Mouse (Mus musculus) neural tube, embryonic 14.5 days (tissue): ENCODE measurements around the gene Dnajb13. TPM values are rescaled to one million over a fixed set of nuclear protein-coding genes. Genes with fewer than 3 reads are reported as not detected.
"Not testable (repeated sequence)": the region's sequence is repeated elsewhere in the genome, so short reads cannot be mapped to it uniquely, and the experiment has no call there.

Source experiments
- ATAC-seq: fragments of 200-750 bp; cut with Nextera tagmentation; 2 replicates; pipeline ENCODE4 v1.8.0; 2017; ENCODE audit warnings: low read depth, mild to moderate bottlenecking, moderate TSS enrichment, moderate library complexity
- H3K27ac ChIP-seq: fragments of 300-500 bp; sonication (generic); 2 replicates; pipeline ENCODE4 v1.5.1; 2014; ENCODE audit warnings: low read depth, mild to moderate bottlenecking, control low read depth, low read length, moderate library complexity, mixed read lengths
- H3K27me3 ChIP-seq: fragments of 300-500 bp; sonication (generic); 2 replicates; pipeline ENCODE4 v1.6.1; 2014; ENCODE audit warnings: low read length; ENCODE audit not compliant: control insufficient read depth, insufficient read depth
- H3K36me3 ChIP-seq: fragments of 300-500 bp; sonication (generic); 2 replicates; pipeline ENCODE4 v1.6.1; 2014; ENCODE audit warnings: low read length, mixed read lengths; ENCODE audit not compliant: control insufficient read depth, insufficient read depth
- H3K4me1 ChIP-seq: fragments of 300-500 bp; sonication (generic); 2 replicates; pipeline ENCODE4 v1.6.1; 2014; ENCODE audit warnings: low read length; ENCODE audit not compliant: control insufficient read depth, insufficient read depth
- H3K4me2 ChIP-seq: fragments of 300-500 bp; sonication (generic); 2 replicates; pipeline ENCODE4 v1.6.1; 2014; ENCODE audit warnings: mild to moderate bottlenecking, low read depth, low read length, control low read depth
- H3K4me3 ChIP-seq: fragments of 300-500 bp; sonication (generic); 2 replicates; pipeline ENCODE4 v1.5.1; 2014; ENCODE audit warnings: low read depth, low read length, control low read depth, mixed read lengths
- H3K9ac ChIP-seq: fragments of 300-500 bp; sonication (generic); replicated peaks from 2 replicates; pipeline ENCODE4 v1.6.1; 2014; ENCODE audit warnings: low read depth, mild to moderate bottlenecking, control low read depth, low read length, mixed read lengths
- H3K9me3 ChIP-seq: fragments of 300-500 bp; sonication (generic); 2 replicates; pipeline ENCODE4 v1.6.1; 2016; ENCODE audit warnings: low read length; ENCODE audit not compliant: control insufficient read depth
- WGBS: fragments of 180-500 bp; shearing (Covaris S2); extraction: QIAGEN DNeasy Blood & Tissue Kit; methylation state at CpG from one replicate; pipeline ENCODE4 v1.1.7; 2014; 5-methylcytosine and 5-hydroxymethylcytosine counted together
- polyA plus RNA-seq: library from polyadenylated mRNA; unstranded; fragments of >200 nt; fragmentation: Nextera tagmentation; extraction: Ambion mirVana; gene quantifications from 2 replicates; pipeline ENCODE4 v1.2.1, GENCODE M21; 2014

Dnajb13 gene
- polyA plus RNA-seq, 1 experiment from 2014 or later: 4.2 TPM

- H3K4me3 ChIP-seq: no peak overlapping the region
- H3K9me3 ChIP-seq: no peaks in the 10 kb centered on the region
- no peak for ATAC-seq
- H3K27ac ChIP-seq: no peak overlapping the region
- H3K9ac ChIP-seq: no peak overlapping the region
- no peak overlapping the region for H3K4me2 ChIP-seq
- WGBS: 91% methylated on average over 5 of the region's 5 CpGs
- no peaks in the 10 kb centered on the region for H3K36me3 ChIP-seq
- no peaks in the 10 kb centered on the region for H3K27me3 ChIP-seq
- H3K4me1 ChIP-seq: no peaks in the 10 kb centered on the region
Observed at GRCm38 (mm10) chr7:100484493-100484892, 30.3 kb downstream of the Dnajb13 start.

GRCm38 (mm10) chr7:100482046-100482445 lies 32.7 kb downstream of the Dnajb13 start:
- not testable (repeated sequence) for H3K4me2 ChIP-seq, ATAC-seq, H3K27ac ChIP-seq, H3K4me1 ChIP-seq, H3K9ac ChIP-seq, H3K27me3 ChIP-seq, H3K36me3 ChIP-seq, H3K4me3 ChIP-seq, H3K9me3 ChIP-seq
- WGBS: 84% methylated on average over 2 of the region's 2 CpGs

- 86% methylated on average over 17 of the region's 17 CpGs for WGBS
Observed at GRCm38 (mm10) chr7:100480175-100480574, 34.6 kb downstream of the Dnajb13 start.

GRCm38 (mm10) chr7:100479823-100480164 lies 35.0 kb downstream of the Dnajb13 start:
- Histone ChIP-seq H3K27ac (no peak overlapping the region), H3K9me3 (no peaks in the 10 kb centered on the region), H3K9ac (no peak overlapping the region), H3K4me2 (no peak overlapping the region), H3K4me3 (no peak overlapping the region), H3K36me3 (no peaks in the 10 kb centered on the region), H3K4me1 (no peaks in the 10 kb centered on the region), H3K27me3 (no peaks in the 10 kb centered on the region)
- WGBS: 71% methylated on average over 15 of the region's 15 CpGs
- no peak for ATAC-seq

More at GRCm38 (mm10) chr7:100480175-100480574, 34.6 kb downstream of the Dnajb13 start:
- Histone ChIP-seq H3K9me3 (no peaks in the 10 kb centered on the region), H3K27ac (no peak overlapping the region), H3K36me3 (no peaks in the 10 kb centered on the region), H3K4me2 (no peak overlapping the region), H3K27me3 (no peaks in the 10 kb centered on the region), H3K9ac (no peak overlapping the region), H3K4me3 (no peak overlapping the region), H3K4me1 (no peaks in the 10 kb centered on the region)
- ATAC-seq: no peak

GRCm38 (mm10) chr7:100479100-100479822 lies 35.5 kb downstream of the Dnajb13 start:
- WGBS: 82% methylated on average over 20 of the region's 20 CpGs
- no peak overlapping the region for H3K9ac ChIP-seq
- ATAC-seq: no peak
- no peak overlapping the region for H3K27ac ChIP-seq
- no peaks in the 10 kb centered on the region for H3K27me3 ChIP-seq
- no peaks in the 10 kb centered on the region for H3K4me1 ChIP-seq
- H3K4me3 ChIP-seq: no peak overlapping the region
- H3K4me2 ChIP-seq: no peak overlapping the region
- H3K36me3 ChIP-seq: no peaks in the 10 kb centered on the region
- no peaks in the 10 kb centered on the region for H3K9me3 ChIP-seq

GRCm38 (mm10) chr7:100474680-100475079 lies 40.1 kb downstream of the Dnajb13 start:
- no peaks in the 10 kb centered on the region for H3K4me1 ChIP-seq
- H3K4me2 ChIP-seq: no peak overlapping the region
- ATAC-seq: no peak
- H3K27ac ChIP-seq: no peak overlapping the region
- H3K4me3 ChIP-seq: no peak overlapping the region
- no peaks in the 10 kb centered on the region for H3K36me3 ChIP-seq
- H3K9me3 ChIP-seq: no peaks in the 10 kb centered on the region
- 43% methylated on average over 1 of the region's 1 CpGs for WGBS
- no peak overlapping the region for H3K9ac ChIP-seq
- H3K27me3 ChIP-seq: no peaks in the 10 kb centered on the region

GRCm38 (mm10) chr7:100473846-100474454 lies 40.8 kb downstream of the Dnajb13 start:
- 89% methylated on average over 9 of the region's 9 CpGs for WGBS
- ATAC-seq: no peak
- Histone ChIP-seq H3K4me3 (no peak overlapping the region), H3K27me3 (no peaks in the 10 kb centered on the region), H3K4me1 (no peaks in the 10 kb centered on the region), H3K9me3 (no peaks in the 10 kb centered on the region), H3K36me3 (no peaks in the 10 kb centered on the region), H3K9ac (no peak overlapping the region), H3K4me2 (no peak overlapping the region), H3K27ac (no peak overlapping the region)

- Histone ChIP-seq H3K4me2 (no peak within 1 kb of the TSS), H3K9ac (no peak within 1 kb of the TSS)
- 90% methylated on average over 6 of the region's 6 CpGs for WGBS
Observed at GRCm38 (mm10) chr7:100472777-100473176, 42.0 kb downstream of the Dnajb13 start, which contains the start of gene Ucp3. Ucp3 (plus strand) TSS chr7:100472990.

GRCm38 (mm10) chr7:100471407-100471797 lies 43.4 kb downstream of the Dnajb13 start:
- 94% methylated on average over 1 of the region's 1 CpGs for WGBS
- no peaks in the 10 kb centered on the region for H3K9me3 ChIP-seq
- H3K4me1 ChIP-seq: no peaks in the 10 kb centered on the region
- ATAC-seq: no peak
- no peak overlapping the region for H3K9ac ChIP-seq
- H3K27ac ChIP-seq: no peak overlapping the region
- no peaks in the 10 kb centered on the region for H3K27me3 ChIP-seq
- H3K36me3 ChIP-seq: no peaks in the 10 kb centered on the region
- no peak overlapping the region for H3K4me3 ChIP-seq
- no peak overlapping the region for H3K4me2 ChIP-seq

More at GRCm38 (mm10) chr7:100472777-100473176, 42.0 kb downstream of the Dnajb13 start, which contains the start of gene Ucp3:
- H3K36me3 ChIP-seq: no peaks in the 10 kb centered on the region
- H3K4me3 ChIP-seq: no peak within 1 kb of the TSS
- H3K9me3 ChIP-seq: no peaks in the 10 kb centered on the region
- no peaks in the 10 kb centered on the region for H3K27me3 ChIP-seq
- no peaks in the 10 kb centered on the region for H3K4me1 ChIP-seq
- no peak within 1 kb of the TSS for H3K27ac ChIP-seq
- no peak for ATAC-seq
